Mouse (Mus musculus): ENCODE data around the gene Rtn4rl2.
"Not testable (repeated sequence)": the region's sequence is repeated elsewhere in the genome, so short reads cannot be mapped to it uniquely, and the experiment has no call there.

Rtn4rl2 gene

DNA sequence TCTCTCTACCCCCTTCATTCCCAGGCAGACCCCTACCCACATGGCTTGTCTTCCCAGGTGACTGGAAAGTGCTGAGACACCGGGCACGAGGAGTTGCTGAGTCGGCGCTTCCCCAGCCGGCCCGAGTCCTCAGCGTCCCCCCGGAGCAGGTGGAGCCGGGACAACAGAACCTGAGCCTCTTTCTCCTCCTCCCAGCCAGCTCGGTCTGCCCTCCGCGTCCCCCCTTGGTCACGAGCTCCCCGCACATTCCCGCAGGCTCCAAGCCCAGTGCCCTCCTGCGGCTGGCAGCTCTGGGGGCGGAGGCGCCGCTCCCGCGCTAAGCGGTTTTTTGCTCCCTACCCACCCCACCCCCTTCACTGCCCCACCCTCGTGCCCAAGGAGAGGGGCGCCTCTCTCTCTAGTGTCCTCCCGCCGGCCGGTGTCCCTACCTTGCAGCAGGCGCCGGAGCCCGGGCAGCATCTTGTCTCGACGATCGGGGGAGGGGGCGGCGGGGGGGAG, at the start of gene Rtn4rl2:
Gene Rtn4rl2, minus strand, starts transcription at position 477 of the 498 bp plus-strand sequence.
- no peak for DNase-seq (ENCODE audit: low spot score)

DNA sequence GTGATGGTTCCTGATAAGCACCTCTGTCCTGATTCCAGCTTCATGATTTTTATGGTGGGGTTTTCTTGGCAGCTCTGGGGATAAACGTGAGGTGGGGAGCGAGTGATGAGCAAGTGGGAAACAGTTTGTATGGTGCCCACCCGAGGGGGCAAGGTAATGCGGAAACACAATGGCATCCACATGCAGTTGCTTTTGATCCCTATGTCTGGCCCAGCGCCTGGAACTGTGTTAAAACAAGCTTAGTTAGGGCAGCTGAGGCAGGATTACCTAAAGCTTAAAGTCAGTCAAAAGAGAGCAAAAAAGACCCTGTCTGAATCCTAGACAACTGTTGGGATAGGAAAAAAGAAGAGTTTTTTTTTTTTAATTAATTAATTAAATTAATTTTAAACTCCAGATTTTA, 48.6 kb upstream of the Rtn4rl2 start:
- no peak for DNase-seq (ENCODE audit: low spot score)

DNA sequence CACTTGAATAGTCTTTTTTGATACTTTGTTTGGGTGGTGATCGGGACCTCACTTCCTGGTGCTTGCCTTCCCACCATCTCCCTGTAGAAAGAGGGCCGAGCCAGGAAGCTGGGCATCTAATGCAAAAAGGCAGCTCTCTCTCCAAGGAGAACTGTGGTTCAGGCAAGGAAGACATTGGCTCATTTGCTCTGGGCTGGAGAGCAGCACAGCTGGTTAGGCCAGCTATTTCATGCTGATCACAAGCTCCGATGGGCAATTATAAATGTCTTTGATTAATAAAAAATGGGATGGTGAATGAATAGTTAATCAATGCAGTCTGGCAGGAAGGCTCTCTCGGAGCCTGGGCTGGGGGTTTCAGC, 48.1 kb upstream of the Rtn4rl2 start:
- no peak for DNase-seq (ENCODE audit: low spot score)

DNA sequence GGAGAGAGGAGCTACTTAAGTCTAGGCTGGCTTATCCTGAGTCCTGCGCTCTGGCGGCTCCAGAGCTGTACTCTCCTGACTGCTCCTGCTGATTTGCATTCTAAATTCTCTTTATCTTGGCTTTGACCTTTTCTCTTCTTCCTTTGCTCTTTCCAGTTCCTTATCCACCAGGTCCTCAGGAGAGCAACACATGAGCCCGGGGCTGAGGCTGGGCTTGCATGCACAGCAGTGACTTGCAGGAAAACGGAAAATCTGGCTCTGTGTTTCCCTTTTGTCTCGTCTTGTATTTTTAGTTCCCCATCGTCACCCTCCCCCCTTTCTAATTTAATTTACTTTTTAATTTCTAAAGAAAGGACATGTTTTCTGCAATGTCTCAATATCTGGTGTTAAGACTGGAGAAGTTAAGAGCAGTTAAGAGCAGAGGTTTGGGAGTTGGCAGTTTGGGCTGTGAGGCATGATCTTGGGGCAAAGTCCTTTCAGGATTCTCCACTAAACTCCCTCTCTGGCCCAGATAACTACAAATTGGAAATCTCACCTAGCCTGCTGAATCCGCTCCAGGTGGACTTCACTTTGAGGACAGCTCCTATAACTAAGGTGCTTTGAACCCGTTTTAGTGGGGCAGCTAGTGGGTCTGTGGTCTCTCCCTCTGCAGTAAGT, 47.6 kb upstream of the Rtn4rl2 start:
- DNase-seq (ENCODE audit: low spot score): no peak

DNA sequence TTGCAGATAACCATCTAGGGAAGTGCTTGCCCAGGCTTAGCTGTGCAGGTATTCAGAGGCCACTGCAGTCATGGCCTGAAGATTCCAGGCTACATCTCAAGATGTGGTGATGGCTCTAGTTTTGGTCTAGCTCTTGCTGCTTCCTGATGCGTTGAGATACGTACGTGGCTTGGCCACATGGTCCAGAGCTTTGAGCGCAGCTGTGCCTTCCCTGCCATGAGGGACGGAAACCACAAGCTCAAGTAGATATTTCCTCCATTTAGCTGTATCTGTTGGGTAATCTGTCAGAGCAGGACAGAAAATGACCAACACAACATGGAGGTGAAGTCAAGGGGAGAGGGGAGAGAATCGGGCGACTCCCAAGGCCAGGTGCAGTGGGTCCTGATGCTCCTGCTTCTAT, 43.7 kb upstream of the Rtn4rl2 start:
- no peak for DNase-seq (ENCODE audit: low spot score)

DNA sequence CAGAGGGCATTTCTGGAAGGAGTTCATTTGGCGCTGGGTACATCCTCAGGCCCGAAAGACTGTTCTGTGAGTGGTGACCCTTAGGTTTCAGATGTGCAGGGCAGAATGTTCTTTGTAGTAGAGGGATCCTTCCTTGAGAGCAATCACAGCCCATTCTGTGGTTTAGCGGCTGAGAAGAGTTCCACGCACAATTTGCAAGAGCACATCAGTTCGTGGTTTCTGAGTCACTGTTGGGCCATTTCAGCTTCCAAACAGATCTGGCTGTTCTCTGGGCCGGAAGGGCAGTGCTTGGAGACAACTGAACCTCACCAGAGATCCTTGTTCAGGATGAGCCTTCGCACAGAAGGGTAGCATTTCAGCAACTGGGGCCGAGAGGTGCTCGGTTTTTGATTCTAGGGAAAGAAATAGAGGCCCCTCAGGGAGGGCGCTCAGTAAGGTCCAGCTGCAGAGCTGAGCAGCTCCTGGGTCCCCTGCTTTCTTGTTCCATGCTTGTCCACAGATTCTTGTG, 33.1 kb upstream of the Rtn4rl2 start:
- no peak for DNase-seq (ENCODE audit: low spot score)

GRCm38 (mm10) chr2:84918188-84918587, 31.7 kb upstream of the Rtn4rl2 start:
- DNase-seq (ENCODE audit: low spot score): no peak

- no peak for DNase-seq (ENCODE audit: low spot score)
Observed at GRCm38 (mm10) chr2:84916548-84917320, 30.2 kb upstream of the Rtn4rl2 start.

- DNase-seq (ENCODE audit: low spot score): no peak
Observed at GRCm38 (mm10) chr2:84915330-84915729, 28.8 kb upstream of the Rtn4rl2 start.

DNA sequence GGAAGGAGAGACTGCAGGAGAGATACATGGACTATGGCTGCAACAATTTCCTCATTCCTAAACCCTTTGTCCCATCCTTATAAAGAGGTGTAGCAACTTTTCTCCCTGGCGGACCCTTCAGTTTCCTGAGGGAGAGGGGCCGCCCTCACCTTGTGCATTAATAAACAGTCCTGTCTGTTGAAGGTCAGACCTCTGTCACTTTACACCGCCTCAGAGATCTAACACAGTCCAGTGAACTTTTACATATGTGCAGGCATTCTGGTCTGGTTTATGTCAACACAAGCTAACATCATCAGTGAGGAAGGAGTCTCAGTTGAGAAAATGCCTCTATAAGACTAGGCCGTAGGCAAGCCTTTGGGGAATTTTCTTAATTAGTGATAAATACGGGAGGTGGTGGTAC, 27.4 kb upstream of the Rtn4rl2 start:
- DNase-seq (ENCODE audit: low spot score): no peak

- DNase-seq (ENCODE audit: low spot score): no peak
Observed at GRCm38 (mm10) chr2:84912722-84913121, 26.2 kb upstream of the Rtn4rl2 start.

GRCm38 (mm10) chr2:84896686-84897085, 10.2 kb upstream of the Rtn4rl2 start:
- DNase-seq (ENCODE audit: low spot score): not testable (repeated sequence)

DNA sequence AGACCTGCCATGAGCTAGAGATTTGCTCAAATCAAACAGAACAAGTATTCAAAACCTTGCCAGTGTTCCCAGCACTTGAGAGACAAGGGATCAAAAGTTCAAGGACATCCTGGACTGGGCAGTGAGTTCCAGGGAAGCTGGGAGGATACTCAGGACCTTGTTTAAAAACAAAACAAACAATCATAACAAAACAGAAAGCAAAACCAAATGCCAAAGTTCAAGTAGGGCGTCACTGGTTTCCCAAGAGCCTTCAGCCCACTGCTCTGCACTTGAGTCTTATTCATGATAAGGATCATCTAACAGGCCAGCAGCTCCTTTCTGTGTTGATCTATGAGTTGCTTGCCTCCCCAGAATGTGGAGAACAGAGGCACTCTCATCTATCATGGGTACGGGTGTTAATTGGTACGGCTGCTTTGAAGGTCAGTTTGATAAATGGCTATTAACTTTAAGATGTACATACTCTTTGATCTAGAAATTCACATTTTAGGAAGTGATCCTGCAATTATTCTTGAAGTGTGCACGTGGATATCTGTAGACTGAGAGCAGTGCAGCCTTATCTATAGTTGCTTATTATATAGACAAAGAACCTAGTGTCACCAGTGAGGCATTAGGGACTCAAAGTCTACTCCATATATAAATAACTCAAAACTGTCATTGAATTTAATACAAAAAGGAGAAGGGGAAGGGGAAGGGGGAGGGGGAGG, 9.1 kb upstream of the Rtn4rl2 start:
- DNase-seq (ENCODE audit: low spot score): no peak

GRCm38 (mm10) chr2:84893359-84893758, 6.8 kb upstream of the Rtn4rl2 start:
- no peak for DNase-seq (ENCODE audit: low spot score)

GRCm38 (mm10) chr2:84890045-84890340, 3.5 kb upstream of the Rtn4rl2 start:
- DNase-seq (ENCODE audit: low spot score): peak; percentile 75

GRCm38 (mm10) chr2:84889316-84890044, 3.0 kb upstream of the Rtn4rl2 start:
- DNase-seq (ENCODE audit: low spot score): no peak

DNA sequence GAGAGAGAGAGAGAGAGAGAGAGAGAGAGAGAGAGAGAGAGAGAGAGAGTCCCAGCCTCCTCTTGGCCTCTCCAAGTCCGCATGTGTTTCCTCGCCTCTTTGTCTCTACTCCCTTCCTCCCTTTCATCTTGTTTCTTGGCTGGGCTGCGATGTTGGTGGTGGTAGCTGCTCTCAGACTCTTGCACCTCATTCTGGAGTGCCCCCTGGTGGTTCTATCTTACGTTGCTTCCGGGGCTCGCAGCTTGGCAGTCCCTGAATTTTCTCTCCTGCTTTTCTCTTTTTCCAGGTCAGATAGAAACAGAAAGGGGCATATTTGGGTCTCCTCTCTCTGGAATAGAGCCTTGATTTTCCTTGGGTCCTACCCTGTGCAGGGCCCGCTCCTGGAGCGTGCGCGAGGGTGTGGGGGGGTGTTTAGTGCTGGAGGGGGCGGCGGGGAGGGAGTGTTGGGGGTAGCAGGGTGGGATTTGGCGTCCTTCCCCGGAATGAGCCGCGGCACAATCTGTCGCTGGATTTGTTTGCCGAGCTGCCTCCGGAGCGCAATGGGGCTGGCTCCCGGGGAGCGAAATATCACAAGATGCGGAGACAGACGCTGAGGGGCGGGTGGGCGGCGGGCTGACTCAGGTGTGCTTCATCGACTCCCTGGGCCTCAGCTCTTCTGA, 2.3 kb upstream of the Rtn4rl2 start:
- DNase-seq (ENCODE audit: low spot score): peak; percentile 57

DNA sequence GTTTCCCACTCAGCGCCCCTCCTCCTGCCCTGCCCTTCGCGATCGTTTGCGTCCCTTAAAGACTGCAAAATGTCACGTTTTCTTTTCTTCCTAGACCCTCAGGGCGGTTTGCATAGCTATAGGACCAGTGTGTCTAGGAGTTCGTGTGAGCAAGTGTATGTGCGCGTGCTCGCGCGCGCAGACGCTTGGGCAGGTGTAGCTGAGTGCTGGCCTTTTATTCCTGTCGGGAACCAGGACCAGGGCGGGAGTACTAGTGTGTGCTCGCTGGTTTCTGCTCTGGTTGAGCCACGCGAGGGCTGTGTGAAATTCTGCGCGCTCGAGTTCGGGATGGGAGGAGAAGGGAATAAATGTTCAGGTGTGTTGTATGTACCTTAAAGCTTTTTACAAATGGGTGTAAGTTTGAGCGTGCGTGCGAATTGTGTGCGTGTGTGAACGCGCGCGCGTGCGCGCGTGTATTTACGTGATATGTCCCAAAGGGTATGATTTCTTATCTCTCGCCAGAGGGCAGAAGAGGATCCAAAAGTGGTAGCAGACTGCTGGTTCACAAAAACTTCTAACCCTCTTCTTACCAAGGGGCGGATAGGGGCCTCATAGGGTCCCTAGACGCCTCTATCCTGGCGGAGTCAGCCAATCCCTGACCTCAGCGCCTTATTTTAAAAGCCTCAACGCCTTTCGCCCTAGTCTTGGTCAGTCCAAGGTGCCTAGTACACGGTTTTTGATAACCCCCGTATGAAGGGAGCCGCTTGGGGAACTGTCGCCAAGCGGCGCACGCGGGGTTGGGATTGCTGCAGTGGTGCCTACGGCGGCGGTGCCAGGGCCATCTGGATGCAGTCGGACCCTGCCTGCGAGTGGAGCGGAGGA, 1.1 kb upstream of the Rtn4rl2 start:
- no peak for DNase-seq (ENCODE audit: low spot score)

- no peak for DNase-seq (ENCODE audit: low spot score)
Observed at GRCm38 (mm10) chr2:84886821-84887281, 341 bp upstream of the Rtn4rl2 start.

Data from urinary bladder, postnatal 25 days (tissue).